Mouse (Mus musculus): Measurements from ENCODE around the gene Gm49486. TPM values are rescaled to one million over a fixed set of nuclear protein-coding genes. Genes with fewer than 3 reads are reported as not detected.
"Not testable (repeated sequence)": the region's sequence is repeated elsewhere in the genome, so short reads cannot be mapped to it uniquely, and the experiment has no call there.

Gm49486 gene
- polyA plus RNA-seq, 1 experiment = 0.05 TPM

DNA sequence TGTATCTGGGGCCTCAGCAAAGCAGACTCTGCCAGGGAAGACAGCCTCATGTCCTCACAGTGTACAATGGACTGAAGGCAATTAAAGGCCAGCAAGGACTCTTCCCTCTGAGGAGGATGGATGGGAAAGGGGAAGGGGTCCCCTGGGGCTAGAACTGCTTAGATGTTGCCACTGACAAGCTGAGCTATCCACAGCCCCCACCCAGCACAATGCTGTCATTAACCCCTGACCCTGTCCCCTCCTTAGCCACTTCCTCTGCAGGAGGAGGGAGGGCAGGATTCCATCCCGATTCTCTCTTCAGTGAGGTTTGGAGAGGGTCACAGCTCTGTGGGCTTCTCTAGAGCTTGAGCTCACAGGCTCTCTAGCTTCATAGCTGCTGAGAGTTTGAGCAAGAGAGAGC is 9.6 kb upstream of the Gm49486 start:
- Histone ChIP-seq H3K4me2 (ENCODE audit: low read depth) (no peak overlapping the region), H3K79me2 (ENCODE audit: control insufficient read depth, insufficient read depth) (no peaks in the 10 kb centered on the region), H3K27me3 (ENCODE audit: control insufficient read depth, insufficient read depth, insufficient read length) (peaks cover 45% of the 10 kb centered on the region), H3ac (ENCODE audit: control insufficient read depth, insufficient read length) (no peak overlapping the region), H3K4me3 (no peak overlapping the region), H3K36me3 (ENCODE audit: control insufficient read depth, insufficient read depth) (no peaks in the 10 kb centered on the region)
- TF ChIP-seq USF1 (IDR thresholded peaks at IDR 0.05; ENCODE audit: low read depth) (no peak), MYOG (IDR thresholded peaks at IDR 0.05; ENCODE audit: control insufficient read depth in 1 of 3, insufficient read depth in 1 of 3, insufficient read length in 2 of 3, low read depth in 2 of 3) (no peak), MYOD1 (IDR thresholded peaks at IDR 0.05; ENCODE audit: control insufficient read depth in 1 of 3, insufficient read length in 2 of 3, low read depth in 2 of 3) (no peak), TCF3 (IDR thresholded peaks at IDR 0.05; ENCODE audit: insufficient read length, low read depth) (no peak), SRF (IDR thresholded peaks at IDR 0.05; ENCODE audit: control insufficient read depth, insufficient read length, low read depth) (no peak), TCF12 (IDR thresholded peaks at IDR 0.05; ENCODE audit: insufficient read depth, poor library complexity, severe bottlenecking) (no peak), POLR2A (IDR thresholded peaks at IDR 0.05; ENCODE audit: insufficient read length, low read depth) (no peak), E2F4 (IDR thresholded peaks at IDR 0.05; ENCODE audit: insufficient read depth) (no peak)

DNA sequence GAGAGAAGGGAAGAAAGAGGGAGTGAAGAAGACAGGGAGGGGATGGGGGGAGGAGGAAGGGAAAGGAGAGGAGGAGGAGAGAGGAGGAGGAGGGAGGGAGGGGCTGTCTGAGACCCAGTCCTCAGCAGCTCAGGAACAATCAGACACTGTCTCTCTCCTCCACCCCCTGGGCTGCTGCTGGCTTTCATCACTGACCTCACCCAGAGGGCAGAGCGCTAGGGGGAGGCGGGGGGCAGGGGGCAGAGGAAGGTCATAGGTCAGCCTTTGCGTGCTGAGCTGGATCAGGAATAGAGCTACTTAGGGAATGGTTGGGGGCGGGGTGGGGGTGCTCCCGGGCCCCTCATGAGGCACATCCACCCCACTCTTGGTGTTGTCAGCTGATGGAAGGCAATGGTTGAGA is 5.5 kb upstream of the Gm49486 start:
- Histone ChIP-seq H3K4me2 (ENCODE audit: low read depth) (no peak overlapping the region), H3K36me3 (ENCODE audit: control insufficient read depth, insufficient read depth) (no peaks in the 10 kb centered on the region), H3K4me3 (no peak overlapping the region), H3K79me2 (ENCODE audit: control insufficient read depth, insufficient read depth) (no peaks in the 10 kb centered on the region), H3K27me3 (ENCODE audit: control insufficient read depth, insufficient read depth, insufficient read length) (peaks cover 26% of the 10 kb centered on the region), H3ac (ENCODE audit: control insufficient read depth, insufficient read length) (no peak overlapping the region)
- no peak for TF ChIP-seq USF1 (IDR thresholded peaks at IDR 0.05; ENCODE audit: low read depth)
- TF ChIP-seq MAX (IDR thresholded peaks at IDR 0.05; ENCODE audit: low read depth) = no peak
- TF ChIP-seq POLR2AphosphoS2 (IDR thresholded peaks at IDR 0.05; ENCODE audit: insufficient read length, low read depth) = no peak
- TF ChIP-seq TCF3 (IDR thresholded peaks at IDR 0.05; ENCODE audit: insufficient read length, low read depth) = no peak
- no peak for TF ChIP-seq CEBPB (IDR thresholded peaks at IDR 0.05; ENCODE audit: insufficient read depth, poor library complexity, severe bottlenecking)
- no peak for TF ChIP-seq SRF (IDR thresholded peaks at IDR 0.05; ENCODE audit: control insufficient read depth, insufficient read length, low read depth)
- TF ChIP-seq E2F4 (IDR thresholded peaks at IDR 0.05; ENCODE audit: insufficient read depth) = no peak

DNA sequence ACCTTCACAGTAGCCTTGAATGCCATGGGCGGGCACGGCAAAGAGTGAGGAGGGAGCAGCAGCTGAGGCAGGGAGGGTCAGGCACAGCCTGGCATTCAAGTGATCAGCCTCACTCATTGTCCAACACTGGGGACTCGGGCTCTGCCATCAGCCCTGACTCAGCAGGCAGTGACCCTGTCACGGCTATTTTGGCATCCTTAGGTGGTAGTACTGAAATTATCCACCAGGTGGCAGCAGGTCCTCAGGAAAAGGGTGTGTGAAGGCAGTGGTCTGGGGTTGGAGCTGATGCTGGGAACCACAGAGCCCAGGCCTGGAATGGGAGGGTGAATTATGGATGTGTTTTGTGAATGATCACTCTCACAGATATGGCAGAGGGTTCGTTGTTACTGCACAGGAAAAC is 4.5 kb upstream of the Gm49486 start:
- no peaks in the 10 kb centered on the region for H3K79me2 ChIP-seq (ENCODE audit: control insufficient read depth, insufficient read depth)
- H3K36me3 ChIP-seq (ENCODE audit: control insufficient read depth, insufficient read depth) = no peaks in the 10 kb centered on the region
- H3ac ChIP-seq (ENCODE audit: control insufficient read depth, insufficient read length) = no peak overlapping the region
- H3K4me3 ChIP-seq = no peak overlapping the region
- no peak overlapping the region for H3K4me2 ChIP-seq (ENCODE audit: low read depth)
- TF ChIP-seq POLR2A (IDR thresholded peaks at IDR 0.05; ENCODE audit: insufficient read length, low read depth) (no peak), REST (IDR thresholded peaks at IDR 0.05; ENCODE audit: insufficient read depth, insufficient read length) (no peak), TCF12 (IDR thresholded peaks at IDR 0.05; ENCODE audit: insufficient read depth, poor library complexity, severe bottlenecking) (no peak), SRF (IDR thresholded peaks at IDR 0.05; ENCODE audit: control insufficient read depth, insufficient read length, low read depth) (no peak), USF1 (IDR thresholded peaks at IDR 0.05; ENCODE audit: low read depth) (no peak), POLR2AphosphoS2 (IDR thresholded peaks at IDR 0.05; ENCODE audit: insufficient read length, low read depth) (no peak), E2F4 (IDR thresholded peaks at IDR 0.05; ENCODE audit: insufficient read depth) (no peak), MAX (IDR thresholded peaks at IDR 0.05; ENCODE audit: low read depth) (no peak), TCF3 (IDR thresholded peaks at IDR 0.05; ENCODE audit: insufficient read length, low read depth) (no peak), CEBPB (IDR thresholded peaks at IDR 0.05; ENCODE audit: insufficient read depth, poor library complexity, severe bottlenecking) (no peak), MYOG (IDR thresholded peaks at IDR 0.05; ENCODE audit: control insufficient read depth in 1 of 3, insufficient read depth in 1 of 3, insufficient read length in 2 of 3, low read depth in 2 of 3) (no peak), MYOD1 (IDR thresholded peaks at IDR 0.05; ENCODE audit: control insufficient read depth in 1 of 3, insufficient read length in 2 of 3, low read depth in 2 of 3) (no peak)
- H3K27me3 ChIP-seq (ENCODE audit: control insufficient read depth, insufficient read depth, insufficient read length) = peaks cover 20% of the 10 kb centered on the region

- H3ac ChIP-seq (ENCODE audit: control insufficient read depth, insufficient read length); H3K4me2 ChIP-seq (ENCODE audit: low read depth); H3K36me3 ChIP-seq (ENCODE audit: control insufficient read depth, insufficient read depth); H3K79me2 ChIP-seq (ENCODE audit: control insufficient read depth, insufficient read depth); H3K4me3 ChIP-seq: not testable (repeated sequence)
- H3K27me3 ChIP-seq (ENCODE audit: control insufficient read depth, insufficient read depth, insufficient read length) = peaks cover 12% of the 10 kb centered on the region
Observed at GRCm38 (mm10) chr15:79225780-79226179, 3.4 kb upstream of the Gm49486 start.

DNA sequence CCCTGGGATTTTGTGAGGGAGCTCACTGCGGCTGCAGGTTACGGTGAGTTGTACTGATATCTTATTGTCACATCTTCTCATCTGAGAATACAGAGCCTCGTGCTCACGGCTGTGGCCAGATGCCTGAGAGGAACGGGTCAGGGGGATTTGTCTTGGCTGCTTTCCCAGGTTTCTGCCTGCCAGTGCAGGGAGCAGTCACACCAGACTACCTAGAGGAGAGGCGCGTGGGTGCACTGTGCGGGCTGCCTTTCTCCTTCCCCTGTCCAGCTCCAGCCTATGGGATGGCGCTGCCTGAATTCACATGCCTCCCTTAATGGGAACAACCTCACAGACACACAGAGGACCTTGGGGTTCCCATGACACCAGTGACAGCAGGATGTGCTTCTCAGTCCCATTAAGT is 6.1 kb downstream of the Gm49486 start:
- TF ChIP-seq CEBPB (IDR thresholded peaks at IDR 0.05; ENCODE audit: insufficient read depth, poor library complexity, severe bottlenecking) (no peak), MYOG (IDR thresholded peaks at IDR 0.05; ENCODE audit: control insufficient read depth in 1 of 3, insufficient read depth in 1 of 3, insufficient read length in 2 of 3, low read depth in 2 of 3) (no peak), MAX (IDR thresholded peaks at IDR 0.05; ENCODE audit: low read depth) (no peak), MYOD1 (IDR thresholded peaks at IDR 0.05; ENCODE audit: control insufficient read depth in 1 of 3, insufficient read length in 2 of 3, low read depth in 2 of 3) (no peak), POLR2A (IDR thresholded peaks at IDR 0.05; ENCODE audit: insufficient read length, low read depth) (no peak), POLR2AphosphoS2 (IDR thresholded peaks at IDR 0.05; ENCODE audit: insufficient read length, low read depth) (no peak)
- Histone ChIP-seq H3K27me3 (ENCODE audit: control insufficient read depth, insufficient read depth, insufficient read length) (no peaks in the 10 kb centered on the region), H3K4me3 (no peak overlapping the region), H3ac (ENCODE audit: control insufficient read depth, insufficient read length) (no peak overlapping the region), H3K36me3 (ENCODE audit: control insufficient read depth, insufficient read depth) (no peaks in the 10 kb centered on the region), H3K4me2 (ENCODE audit: low read depth) (no peak overlapping the region), H3K79me2 (ENCODE audit: control insufficient read depth, insufficient read depth) (no peaks in the 10 kb centered on the region)
